8 mouse cellular contexts compared by ENCODE assay signal in the genomic region with DNA sequence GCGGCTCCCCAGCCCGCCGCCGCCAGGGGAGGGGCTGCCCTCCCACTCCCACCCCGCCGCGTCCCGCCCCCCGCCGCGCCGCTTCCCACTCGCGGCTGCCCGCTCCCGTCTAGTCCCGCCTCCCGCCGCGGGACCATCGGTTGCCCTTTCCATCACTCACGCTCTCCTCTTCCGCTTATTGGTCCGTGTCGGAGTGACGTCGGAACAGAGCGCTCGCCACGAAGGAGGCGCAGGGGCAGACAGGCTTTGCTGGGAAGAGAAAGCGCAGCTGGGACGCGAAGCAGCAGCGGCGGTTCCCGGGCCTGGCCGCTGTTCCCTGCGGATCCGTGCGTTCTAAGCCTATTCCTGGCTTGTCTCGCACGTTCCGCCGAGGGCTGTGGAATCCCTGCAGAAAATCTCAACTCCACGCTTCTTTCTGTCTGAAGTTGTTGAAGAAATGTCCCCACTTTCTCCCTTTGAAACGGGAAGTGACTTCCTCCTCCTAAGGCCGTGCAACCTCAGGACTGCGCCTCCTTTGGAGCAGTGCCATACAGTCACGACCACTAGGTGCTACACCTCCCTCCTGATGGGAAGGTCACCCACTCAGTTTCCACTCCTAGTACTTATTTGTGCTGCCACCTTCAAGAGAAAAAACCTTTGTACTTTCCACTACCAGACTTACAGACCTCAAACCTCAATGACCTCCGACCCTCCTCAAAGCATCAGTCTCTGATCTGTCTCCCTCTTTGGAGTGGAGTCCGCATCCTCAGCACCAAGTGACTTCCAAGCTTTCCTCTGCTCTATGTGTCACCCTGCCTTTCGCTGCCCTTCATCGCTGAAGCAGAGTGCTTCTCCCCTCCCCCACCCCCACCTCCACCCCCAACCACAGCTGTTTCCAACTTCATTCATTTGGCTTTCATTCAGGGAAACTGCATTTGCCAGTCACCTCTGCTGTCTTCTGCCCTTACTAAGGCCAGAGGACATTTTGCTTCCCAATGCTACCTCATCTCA. TPM values are rescaled to one million over a fixed set of nuclear protein-coding genes. Genes with fewer than 3 reads are reported as not detected.
A peak's percentile ranks its signal among the peaks of the same experiment; 100 is the strongest.
DNase-seq lines count a peak whose midpoint lies in the region; ATAC-seq and TF ChIP-seq lines count a peak whose summit lies in the region.

TSS of gene Tmtc4 (minus strand) at position 810 of the 990 bp plus-strand sequence.

- no peaks in the 10 kb centered on the region for H3K27me3 ChIP-seq in hindbrain, postnatal 0 days (ENCODE audit: insufficient read depth, low read length)

- no peaks in the 10 kb centered on the region for H3K9me3 ChIP-seq in hindbrain, postnatal 0 days (ENCODE audit: low read length)

- H3K4me3 ChIP-seq in gastrocnemius, adult 2 months, result peak within 1 kb of the TSS; percentile 92
- H3K4me3 ChIP-seq in hindbrain, postnatal 0 days (ENCODE audit: low read length), result peak within 1 kb of the TSS; percentile 82
- H3K4me3 ChIP-seq in left cerebral cortex, adult 2 months, result peak within 1 kb of the TSS; percentile 74

- intact Hi-C loops in gastrocnemius, adult 2 months (cut with DNase I), result no loop called here
- intact Hi-C loops in left cerebral cortex, adult 2 months (cut with DNase I), result loop anchor here (1.0 to 2.0 kb wide), 2 partner anchors 25 to 219 kb away; no protein-coding TSS in a partner anchor

- peak; percentile 94 for ATAC-seq in common myeloid progenitor, adult 5-6 weeks (replicated peaks; ENCODE audit: low read depth, poor library complexity, severe bottlenecking)
- ATAC-seq in hindbrain, postnatal 0 days, result peak; percentile 99
- peak; percentile 92 for ATAC-seq in megakaryocyte, adult 5-6 weeks (ENCODE audit: poor library complexity, severe bottlenecking)

- peak within 1 kb of the TSS; percentile 93 for H3K27ac ChIP-seq in gastrocnemius, adult 2 months
- peak within 1 kb of the TSS; percentile 95 for H3K27ac ChIP-seq in hindbrain, postnatal 0 days
- peak within 1 kb of the TSS; percentile 82 for H3K27ac ChIP-seq in left cerebral cortex, adult 2 months

- under 1% methylated on average over 50 of the region's 54 CpGs for WGBS in hindbrain, postnatal 0 days

- H3K4me2 ChIP-seq in hindbrain, postnatal 0 days (ENCODE audit: low read depth, low read length), result peak within 1 kb of the TSS; percentile 86

- peak; percentile 97 for DNase-seq in ZHBTc4 (ENCODE audit: low read depth, low spot score)
- DNase-seq in gastrocnemius, adult 2 months, result peak; percentile 97
- DNase-seq in hindbrain, postnatal 0 days (ENCODE audit: low spot score), result peak; percentile 98
- peak; percentile 92 to 95 for DNase-seq in left cerebral cortex, adult 2 months (ENCODE audit: extremely low spot score in 1 of 2, low spot score in 2 of 2)
- DNase-seq in right cerebral cortex, adult 2 months (ENCODE audit: low spot score in 2 of 2), result peak; percentile 94 to 96
- peak; percentile 92 for DNase-seq in urinary bladder, postnatal 25 days (ENCODE audit: low spot score)

- peak within 1 kb of the TSS; percentile 80 for H3K9ac ChIP-seq in hindbrain, postnatal 0 days (replicated peaks; ENCODE audit: low read length)

- no peak for TF ChIP-seq CTCF in gastrocnemius, adult 2 months (IDR thresholded peaks at IDR 0.05)
- peak; percentile 57 for TF ChIP-seq CTCF in hindbrain, postnatal 0 days (IDR thresholded peaks at IDR 0.05; ENCODE audit: low read depth)
- TF ChIP-seq CTCF in left cerebral cortex, adult 2 months (IDR thresholded peaks at IDR 0.05), result no peak; the same call in 1 of the 2 replicates

- no peaks in the 10 kb centered on the region for H3K36me3 ChIP-seq in hindbrain, postnatal 0 days (ENCODE audit: insufficient read depth, low read length)

- peaks cover 13% of the 10 kb centered on the region; the same call in 1 of the 2 replicates for H3K4me1 ChIP-seq in hindbrain, postnatal 0 days (ENCODE audit: insufficient read depth, low read length)

RNA-seq across cellular contexts. Expression of gene Tmtc4, which starts in this region (rescaled TPM):
- 4.4 and 13.6 TPM in 2 replicates for total RNA-seq in common myeloid progenitor, adult 5-6 weeks (2017)
- 1 to 10 TPM; 1.5 to 5.7 TPM for total RNA-seq in gastrocnemius, adult 2 months (2021)
- 27.6 and 105 TPM in 2 replicates for total RNA-seq in hindbrain, postnatal 0 days (2014; rRNA removed)
- polyA plus RNA-seq in hindbrain, postnatal 0 days (2015; fragmentation: Nextera tagmentation; extraction: Ambion mirVana), result 30.4 and 31.1 TPM in 2 replicates
- 10 to 100 TPM; 23.0 to 29.0 TPM for total RNA-seq in left cerebral cortex, adult 2 months (2021)
- total RNA-seq in megakaryocyte, adult 5-6 weeks (2015), result 2.2 and 4.2 TPM in 2 replicates
- total RNA-seq in megakaryocyte, adult 5-6 weeks (2017), result 3.9 and 15.0 TPM in 2 replicates

Comparison
In these comparisons a context has a peak if more than half of its experiments do, and no peak if none do; other contexts are left out.
1. Peak in every context shown above with its lines: DNase-seq, ATAC-seq, H3K4me3 ChIP-seq and H3K27ac ChIP-seq.